Mouse (Mus musculus) erythroblast, embryonic 14.5 days (primary cell): ENCODE data around the gene Dnali1. TPM values are rescaled to one million over a fixed set of nuclear protein-coding genes. Genes with fewer than 3 reads are reported as not detected.

Experiments
- H3K27me3 ChIP-seq: 2 replicates; pipeline ENCODE4 v1.6.1; 2012; ENCODE audit warnings: inconsistent platforms; ENCODE audit not compliant: control insufficient read depth
- H3K36me3 ChIP-seq: 2 replicates; pipeline ENCODE4 v1.6.1; 2012; ENCODE audit warnings: mild to moderate bottlenecking, inconsistent platforms; ENCODE audit not compliant: control insufficient read depth
- H3K4me1 ChIP-seq: 2 replicates; pipeline ENCODE4 v1.6.1; 2012; ENCODE audit warnings: inconsistent platforms; ENCODE audit not compliant: control insufficient read depth
- H3K4me3 ChIP-seq: replicated peaks from 2 replicates; pipeline ENCODE3; 2012; ENCODE audit warnings: moderate library complexity, mild to moderate bottlenecking, inconsistent platforms
- H3K9me3 ChIP-seq: 2 replicates; pipeline ENCODE4 v1.6.1; 2012; ENCODE audit warnings: low read length, inconsistent platforms, mixed read lengths; ENCODE audit not compliant: control insufficient read depth
- GATA1 ChIP-seq: IDR thresholded peaks from 2 replicates; pipeline ENCODE4 v1.6.1; 2012; ENCODE audit warnings: low read length, inconsistent platforms, mixed read lengths
- TAL1 ChIP-seq: IDR thresholded peaks from 3 replicates; pipeline ENCODE4 v1.6.1; 2012; ENCODE audit warnings: low read length, inconsistent platforms, mixed read lengths
- polyA plus RNA-seq: library from polyadenylated mRNA; stranded (reverse); fragments of >175 nt; gene quantifications from 2 replicates; pipeline ENCODE4 v1.2.3, GENCODE M21; 2012

Gene Dnali1
- polyA plus RNA-seq, 1 experiment: not detected

DNA sequence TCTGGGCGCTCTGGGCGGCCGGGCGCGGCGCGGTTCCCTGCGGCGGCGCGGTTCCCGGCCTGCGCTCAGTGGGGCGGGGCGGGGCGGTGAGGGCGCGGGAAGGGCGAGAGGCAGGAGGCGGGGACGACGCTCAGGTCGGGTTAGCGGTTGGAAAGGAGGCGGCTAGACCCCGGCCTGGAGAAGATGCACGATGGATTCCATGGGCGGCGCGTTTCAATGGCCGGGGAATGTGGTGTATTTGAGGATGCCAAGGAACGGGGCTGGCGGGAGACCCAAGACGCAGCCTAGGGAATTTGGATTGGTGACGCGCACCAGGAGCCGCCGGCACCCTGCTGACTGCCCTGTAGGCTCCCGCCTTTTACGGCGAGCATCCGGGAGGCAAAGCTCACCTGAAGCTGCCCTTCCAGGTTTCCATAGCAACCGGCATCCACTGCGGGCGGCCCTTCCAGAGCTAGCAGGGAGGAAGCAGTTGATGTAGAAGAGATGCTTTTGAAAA, 19.9 kb upstream of the Dnali1 start:
- no peak for TF ChIP-seq GATA1
- no peak for TF ChIP-seq TAL1
- H3K4me1 ChIP-seq: peaks cover 35% of the 10 kb centered on the region
- H3K36me3 ChIP-seq: peaks cover 59% of the 10 kb centered on the region
- peak overlapping the region; percentile 97 for H3K4me3 ChIP-seq
- no peaks in the 10 kb centered on the region for H3K27me3 ChIP-seq
- peaks cover 3% of the 10 kb centered on the region; the same call in 1 of the 2 replicates for H3K9me3 ChIP-seq

GRCm38 (mm10) chr4:125084403-125085345, 19.2 kb upstream of the Dnali1 start, which contains the start of gene Meaf6:
Gene Meaf6 (plus strand): TSS chr4:125085134.
- Histone ChIP-seq H3K9me3 (peaks cover 3% of the 10 kb centered on the region; the same call in 1 of the 2 replicates), H3K4me3 (peak within 1 kb of the TSS; percentile 97), H3K4me1 (peaks cover 35% of the 10 kb centered on the region), H3K36me3 (peaks cover 52% of the 10 kb centered on the region), H3K27me3 (no peaks in the 10 kb centered on the region)
- TF ChIP-seq GATA1: no peak
- TF ChIP-seq TAL1: no peak

DNA sequence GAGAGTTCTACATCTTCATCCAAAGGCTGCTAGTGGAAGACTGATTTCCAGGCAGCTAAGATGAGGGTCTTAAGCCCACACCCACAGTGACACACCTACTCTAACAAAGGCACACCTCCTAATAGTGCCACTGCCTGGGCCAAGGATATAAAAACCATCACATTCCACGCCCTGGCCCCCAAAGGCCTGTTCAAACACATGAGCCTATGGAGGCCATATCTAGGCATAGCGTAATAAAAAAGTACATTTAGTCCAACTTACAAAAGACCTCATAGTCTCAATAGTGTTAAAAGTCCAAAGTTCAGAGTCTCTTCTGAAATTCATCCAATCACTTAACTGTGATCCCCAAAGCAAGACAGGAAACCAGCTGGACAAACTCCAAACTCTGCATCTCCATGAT, 13.2 kb upstream of the Dnali1 start:
- no peak overlapping the region for H3K4me3 ChIP-seq
- peaks cover 70% of the 10 kb centered on the region for H3K36me3 ChIP-seq
- no peak for TF ChIP-seq GATA1
- TF ChIP-seq TAL1: no peak
- no peaks in the 10 kb centered on the region for H3K27me3 ChIP-seq
- peaks cover 13% of the 10 kb centered on the region for H3K4me1 ChIP-seq
- peaks cover 3% of the 10 kb centered on the region; the same call in 1 of the 2 replicates for H3K9me3 ChIP-seq

GRCm38 (mm10) chr4:125077700-125078099, 12.2 kb upstream of the Dnali1 start:
- H3K27me3 ChIP-seq: no peaks in the 10 kb centered on the region

DNA sequence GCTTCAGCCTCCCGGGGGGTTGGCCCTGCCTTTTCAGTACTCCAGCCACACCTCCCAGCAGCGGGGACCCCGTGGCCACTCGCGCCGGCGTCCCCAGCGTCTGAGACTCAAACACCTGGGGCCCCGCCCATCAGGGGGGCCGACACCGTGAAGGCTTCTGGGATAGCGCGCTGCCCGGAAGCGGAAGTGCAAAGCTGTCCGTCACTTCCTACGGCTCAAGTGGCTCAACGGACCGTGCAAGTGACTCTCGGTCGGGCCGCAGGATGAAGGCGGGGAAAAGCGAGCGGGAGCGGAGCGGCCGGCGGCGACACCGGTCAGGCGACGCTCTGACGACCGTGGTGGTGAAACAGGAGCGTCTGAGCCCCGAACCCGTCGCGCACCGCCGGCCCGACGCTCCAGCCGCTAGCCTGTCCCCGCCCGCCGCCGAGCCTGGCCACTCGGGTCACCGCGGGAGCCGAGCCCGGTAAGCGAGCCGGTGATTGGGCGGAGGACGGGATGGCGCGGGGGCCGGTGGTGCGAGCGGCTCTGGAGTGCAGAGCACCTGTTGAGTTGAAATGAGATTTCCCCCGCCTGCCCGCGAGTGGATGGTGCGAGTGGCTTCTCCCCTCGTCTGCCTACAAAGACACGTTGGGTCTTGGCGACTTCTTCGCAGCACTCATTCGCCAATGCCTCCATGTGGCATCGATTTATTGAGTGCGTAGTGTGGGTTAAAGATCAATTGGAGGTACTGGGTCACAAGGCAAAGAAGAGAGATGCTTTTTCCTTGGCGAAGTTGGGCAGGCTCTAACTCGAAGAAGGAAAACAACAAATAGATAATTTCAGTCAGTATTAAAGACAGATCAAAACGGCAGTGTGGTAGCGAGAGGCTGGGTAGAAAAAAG, 1.2 kb upstream of the Dnali1 start, which contains the start of gene Snip1:
Gene Snip1 (plus strand): TSS at position 183 of the 881 bp plus-strand sequence.
- TF ChIP-seq GATA1: no peak
- Histone ChIP-seq H3K27me3 (peaks cover 18% of the 10 kb centered on the region), H3K4me3 (peak within 1 kb of the TSS; percentile 97)

More at GRCm38 (mm10) chr4:125077700-125078099, 12.2 kb upstream of the Dnali1 start:
- Histone ChIP-seq H3K4me3 (no peak overlapping the region), H3K36me3 (peaks cover 79% of the 10 kb centered on the region), H3K4me1 (peaks cover 7% of the 10 kb centered on the region), H3K9me3 (peaks cover 3% of the 10 kb centered on the region; the same call in 1 of the 2 replicates)
- no peak for TF ChIP-seq GATA1
- no peak for TF ChIP-seq TAL1

GRCm38 (mm10) chr4:125063829-125064228, 1.7 kb downstream of the Dnali1 start:
- Histone ChIP-seq H3K27me3 (peaks cover 18% of the 10 kb centered on the region), H3K36me3 (peaks cover 13% of the 10 kb centered on the region), H3K9me3 (no peaks in the 10 kb centered on the region), H3K4me1 (peaks cover 34% of the 10 kb centered on the region), H3K4me3 (no peak overlapping the region)
- no peak for TF ChIP-seq TAL1
- TF ChIP-seq GATA1: no peak

More for the DNA sequence above, 1.2 kb upstream of the Dnali1 start, which contains the start of gene Snip1:
- Histone ChIP-seq H3K9me3 (no peaks in the 10 kb centered on the region), H3K4me1 (peaks cover 30% of the 10 kb centered on the region), H3K36me3 (peaks cover 42% of the 10 kb centered on the region)

DNA sequence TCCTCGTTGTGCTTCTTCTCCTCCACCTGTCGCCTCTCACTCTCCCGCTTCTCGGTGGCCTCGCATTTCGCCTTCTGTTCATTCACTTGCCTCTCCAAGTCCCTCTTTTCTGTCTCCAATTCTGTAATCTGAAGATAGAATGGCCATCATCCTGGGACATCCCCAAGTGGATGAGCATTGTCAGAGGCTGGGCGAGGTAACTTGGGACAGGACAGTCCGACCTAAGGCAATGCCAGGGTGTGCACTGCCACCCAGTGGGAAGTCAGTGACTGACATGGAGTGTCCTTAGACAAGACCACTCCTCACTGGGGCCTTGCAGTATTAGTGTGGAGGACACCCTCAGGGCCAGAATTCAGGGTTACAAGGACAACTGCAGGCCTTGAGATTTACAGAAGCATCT, 6.5 kb downstream of the Dnali1 start:
- peaks cover 13% of the 10 kb centered on the region for H3K4me1 ChIP-seq
- H3K36me3 ChIP-seq: peaks cover 26% of the 10 kb centered on the region
- H3K4me3 ChIP-seq: no peak overlapping the region
- peaks cover 4% of the 10 kb centered on the region for H3K27me3 ChIP-seq
- TF ChIP-seq TAL1 (no peak), GATA1 (no peak)
- no peaks in the 10 kb centered on the region for H3K9me3 ChIP-seq

GRCm38 (mm10) chr4:125058033-125058432, 7.5 kb downstream of the Dnali1 start:
- Histone ChIP-seq H3K36me3 (peaks cover 35% of the 10 kb centered on the region), H3K4me3 (no peak overlapping the region), H3K4me1 (peaks cover 13% of the 10 kb centered on the region), H3K27me3 (no peaks in the 10 kb centered on the region), H3K9me3 (no peaks in the 10 kb centered on the region)
- no peak for TF ChIP-seq GATA1
- no peak for TF ChIP-seq TAL1
